Mouse (Mus musculus): Measurements from ENCODE around the gene Dnah14. TPM values are rescaled to one million over a fixed set of nuclear protein-coding genes. Genes with fewer than 3 reads are reported as not detected.

Gene Dnah14
- polyA plus RNA-seq (2012; rRNA removed), result 0.09 and 0.11 TPM in 2 replicates

DNA sequence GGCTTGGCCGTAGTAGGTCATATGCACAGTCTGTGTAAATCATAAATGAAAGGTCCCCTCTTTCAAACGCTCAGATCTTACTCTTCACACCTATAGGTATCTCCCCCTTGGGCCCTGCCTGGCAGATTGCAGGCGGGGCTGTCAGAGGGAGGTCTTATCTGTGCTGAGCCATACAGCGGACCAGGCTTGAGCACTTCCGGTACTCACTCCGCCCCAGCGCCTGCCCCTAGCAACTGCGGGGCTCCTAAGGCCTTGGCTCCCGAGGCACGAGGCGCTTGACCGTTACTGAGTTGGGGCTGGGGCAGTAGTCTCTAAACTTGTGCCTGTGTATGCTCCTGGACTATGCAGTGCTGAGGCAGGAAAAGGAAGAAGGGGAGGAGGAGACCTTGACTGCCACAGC, at the start of gene Dnah14:
Gene Dnah14, plus strand, starts transcription at position 238 of the 400 bp plus-strand sequence.

GRCm38 (mm10) chr1:181842781-181843180, 266.4 kb downstream of the Dnah14 start, which contains the start of gene Lbr:
TSS of gene Lbr (minus strand) at chr1:181843046.

Other genes with a start within 250 kb of the Dnah14 start
- gene Cnih3, start 223.9 kb upstream of the Dnah14 start, polyA plus RNA-seq (2012; rRNA removed), result 5.4 and 8.8 TPM in 2 replicates
- 0.02 and 0.09 TPM in 2 replicates for gene Ccdc121, start 65.1 kb upstream of the Dnah14 start, polyA plus RNA-seq (2012; rRNA removed)